Mouse (Mus musculus): ENCODE measurements at regions not wholly inside any gene's neighbourhood (a gene's known extent, or its start where the extent isn't known, plus 50 kb on each side); places are given as distances from the start of the nearest gene placed in this dataset.

- no peak for TF ChIP-seq POLR2A (IDR thresholded peaks at IDR 0.05; ENCODE audit: control insufficient read depth in 1 of 2, insufficient read depth in 1 of 2, low read depth in 1 of 2, low read length in 2 of 2, poor library complexity in 1 of 2)
- no peak for TF ChIP-seq TAL1 (IDR thresholded peaks at IDR 0.05; ENCODE audit: low read length)
- TF ChIP-seq CTCF (IDR thresholded peaks at IDR 0.05 in 2 of 3, conservative IDR thresholded peaks at IDR 0.05 in 1 of 3; ENCODE audit: control insufficient read depth in 1 of 3, insufficient read depth in 1 of 3, low read depth in 2 of 3, low read length in 3 of 3, poor library complexity in 1 of 3, severe bottlenecking in 1 of 3), result no peak
Observed at GRCm38 (mm10) chr16:15083692-15084091, 177.3 kb downstream of the Efcab1 start.
